Mouse (Mus musculus) myocyte (in vitro differentiated cells): ENCODE measurements around the gene Cdh20. TPM values are rescaled to one million over a fixed set of nuclear protein-coding genes. Genes with fewer than 3 reads are reported as not detected.

Source experiments
- H3K27me3 ChIP-seq: one replicate; pipeline ENCODE4 v1.6.1; 2011; ENCODE audit not compliant: control insufficient read depth, insufficient read depth, insufficient read length
- H3K36me3 ChIP-seq: one replicate; pipeline ENCODE4 v1.6.1; 2011; ENCODE audit not compliant: control insufficient read depth, insufficient read depth
- H3K4me2 ChIP-seq: one replicate; pipeline ENCODE4 v1.6.1; 2011; ENCODE audit warnings: low read depth, control low read depth
- H3K4me3 ChIP-seq: one replicate; pipeline ENCODE4 v1.5.1; 2011; ENCODE audit warnings: mild to moderate bottlenecking, control low read depth, moderate library complexity
- H3K79me2 ChIP-seq: one replicate; pipeline ENCODE4 v1.6.1; 2011; ENCODE audit not compliant: control insufficient read depth, insufficient read depth
- H3ac ChIP-seq: one replicate; pipeline ENCODE4 v1.6.1; 2011; ENCODE audit not compliant: control insufficient read depth, insufficient read length
- MAX ChIP-seq: IDR thresholded peaks from one replicate; pipeline ENCODE4 v1.6.1; 2011; ENCODE audit warnings: low read depth, mild to moderate bottlenecking, control low read depth
- polyA plus RNA-seq: library from polyadenylated mRNA; unstranded; fragments of >200 nt; fragmentation: generic; extraction: Trizol; gene quantifications from one replicate; pipeline ENCODE4 v1.2.1, GENCODE M21; 2012; ENCODE audit warnings: missing spikeins

The Cdh20 gene
- polyA plus RNA-seq, 1 experiment = 0.01 TPM

- Histone ChIP-seq H3ac (no peak overlapping the region), H3K79me2 (no peaks in the 10 kb centered on the region), H3K36me3 (no peaks in the 10 kb centered on the region), H3K4me3 (no peak overlapping the region), H3K27me3 (no peaks in the 10 kb centered on the region), H3K4me2 (no peak overlapping the region)
- no peak for TF ChIP-seq MAX
These were observed 273.3 kb downstream of the Cdh20 start for GRCm38 (mm10) chr1:105041668-105042067.
